Mouse (Mus musculus) layer of hippocampus, postnatal 25 days (tissue): ENCODE data around the gene Casc3. TPM values are rescaled to one million over a fixed set of nuclear protein-coding genes. Genes with fewer than 3 reads are reported as not detected.

ENCODE experiments used
- DNase-seq, 2 experiments: peaks; one replicate each; pipeline ENCODE4 v3.0.0; 2022; ENCODE audit warnings: mixed read lengths in 2 of 2, low spot score in 1 of 2; ENCODE audit errors: extremely low spot score in 1 of 2
- total RNA-seq, 2 experiments: library from RNA; stranded (reverse); gene quantifications; 2 replicates each; pipeline ENCODE4 v1.2.3; 2021

Gene Casc3
- total RNA-seq, 2 experiments from 2014 or later = 53.3 to 60.6 TPM

GRCm38 (mm10) chr11:98858759-98859731 lies 54.3 kb downstream of the Casc3 start:
- DNase-seq = peak in 1 of 2 experiments; percentile 97

GRCm38 (mm10) chr11:98863028-98863750 lies 58.5 kb downstream of the Casc3 start, which contains the start of gene Wipf2:
Wipf2 (plus strand) TSS chr11:98863638.
- peak; percentile 91 for DNase-seq

- peak in 1 of 2 experiments; percentile 58 for DNase-seq
Measured at GRCm38 (mm10) chr11:98863751-98864429, 59.2 kb downstream of the Casc3 start.

GRCm38 (mm10) chr11:98867293-98867692 lies 62.6 kb downstream of the Casc3 start:
- DNase-seq = no peak

- no peak for DNase-seq
Measured at GRCm38 (mm10) chr11:98869906-98870305, 65.2 kb downstream of the Casc3 start.

- no peak for DNase-seq
Measured at GRCm38 (mm10) chr11:98870791-98871190, 66.1 kb downstream of the Casc3 start.

GRCm38 (mm10) chr11:98871416-98871815 lies 66.7 kb downstream of the Casc3 start:
- DNase-seq = no peak

- DNase-seq = no peak
Measured at GRCm38 (mm10) chr11:98872040-98872439, 67.3 kb downstream of the Casc3 start.

GRCm38 (mm10) chr11:98873900-98874299 lies 69.2 kb downstream of the Casc3 start:
- no peak for DNase-seq

- DNase-seq = no peak
Measured at GRCm38 (mm10) chr11:98877001-98877400, 72.3 kb downstream of the Casc3 start.

Other genes starting within 250 kb of the Casc3 start
- 10 to 100 TPM; 47.7 to 57.5 TPM for gene Ormdl3, start 217.5 kb upstream of the Casc3 start, total RNA-seq
- gene Lrrc3c, start 206.6 kb upstream of the Casc3 start, total RNA-seq = not detected
- gene Gm12355, start 179.2 kb upstream of the Casc3 start, total RNA-seq = 10 to 100 TPM; 10.4 to 12.4 TPM
- not detected for gene Gsdma3, start 178.5 kb upstream of the Casc3 start, total RNA-seq
- under 1 TPM in 1 of 2 experiments, not detected in 1; 0.20 TPM for gene Gsdma2, start 158.1 kb upstream of the Casc3 start, total RNA-seq
- not detected for gene Gsdma, start 140.6 kb upstream of the Casc3 start, total RNA-seq
- 100 to 1,000 TPM; 127 to 128 TPM for gene Psmd3, start 122.4 kb upstream of the Casc3 start, total RNA-seq
- gene Csf3, start 103.6 kb upstream of the Casc3 start, total RNA-seq = not detected
- 100 to 1,000 TPM; 118 to 130 TPM for gene Med24, start 75.5 kb upstream of the Casc3 start, total RNA-seq
- gene Thra, start 64.3 kb upstream of the Casc3 start, total RNA-seq = 1,000 to 10,000 TPM; 1,027 to 1,094 TPM
- gene Nr1d1, start 29.6 kb upstream of the Casc3 start, total RNA-seq = 10 to 100 TPM; 78.1 to 92.2 TPM
- 100 to 1,000 TPM; 170 to 176 TPM for gene Msl1, start 9.4 kb upstream of the Casc3 start, total RNA-seq
- gene Rapgefl1, start 31.9 kb downstream of the Casc3 start, total RNA-seq = 100 to 1,000 TPM; 185 to 222 TPM
- gene Wipf2, start 58.7 kb downstream of the Casc3 start, total RNA-seq = 10 to 100 TPM; 57.2 to 61.4 TPM
- under 1 TPM; 0.54 to 0.94 TPM for gene Cdc6, start 102.9 kb downstream of the Casc3 start, total RNA-seq
- gene Rara, start 122.9 kb downstream of the Casc3 start, total RNA-seq = 10 to 100 TPM; 17.0 to 17.7 TPM
- gene Gjd3, start 178.1 kb downstream of the Casc3 start, total RNA-seq = 1 to 10 TPM; 1.5 to 2.3 TPM
- gene Top2a, start 219.3 kb downstream of the Casc3 start, total RNA-seq = 1 to 10 TPM; 2.5 to 4.5 TPM
- 10 to 100 TPM; 86.1 to 94.9 TPM for gene Igfbp4, start 236.3 kb downstream of the Casc3 start, total RNA-seq